22 mouse cellular contexts compared by ENCODE assay signal in the genomic region with DNA sequence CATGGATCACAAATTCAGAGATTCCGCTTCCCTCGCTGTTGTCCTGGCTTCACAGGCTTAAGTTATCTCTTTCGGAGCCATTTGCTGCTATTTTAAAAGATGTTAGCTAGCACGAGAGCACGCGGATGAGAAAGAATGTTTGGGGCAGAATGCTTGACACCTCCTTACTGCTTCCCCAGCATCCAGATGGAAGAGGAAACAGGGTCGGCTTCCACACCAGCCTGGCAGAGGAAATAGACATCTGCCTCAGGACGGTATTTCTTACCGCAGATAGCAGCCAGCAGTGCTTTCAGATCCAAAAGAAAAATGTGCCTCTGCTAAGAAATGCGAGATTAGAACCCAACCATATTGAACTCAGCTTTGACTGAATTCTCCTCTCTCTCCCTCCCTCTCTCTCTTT.
DNase-seq lines count a peak whose midpoint lies in the region; ATAC-seq lines count a peak whose summit lies in the region.
"Had no signal": no experiment of that assay in that cellular context is flagged by ENCODE, and none has a peak within 500 bp of the region (broad histone marks: within the 10 kb centered on the region; RNA-seq: fewer than 3 reads in every experiment).

No protein-coding gene starts in this region.

- H3K36me3 ChIP-seq in heart, embryonic 12.5 days: no peaks in the 10 kb centered on the region
- H3K36me3 ChIP-seq: forebrain, embryonic 10.5 days; G1E; hindbrain, embryonic 12.5 days; midbrain, embryonic 12.5 days; neural tube, embryonic 12.5 days had no signal

- H3K4me3 ChIP-seq in heart, embryonic 12.5 days: no peak overlapping the region
- H3K4me3 ChIP-seq: forebrain, embryonic 10.5 days; gastrocnemius, adult 2 months; hindbrain, embryonic 12.5 days; midbrain, embryonic 12.5 days; neural tube, embryonic 12.5 days had no signal

- 24% methylated on average over 10 of the region's 10 CpGs for WGBS in heart, embryonic 12.5 days

- intact Hi-C loops in left cerebral cortex, postnatal 25 days (cut with DNase I): loop anchor here (10.0 kb wide), 1 partner anchor 162 kb away; no protein-coding TSS in a partner anchor

- no peak overlapping the region for H3K9ac ChIP-seq in heart, embryonic 12.5 days
- H3K9ac ChIP-seq: hindbrain, embryonic 12.5 days; liver, embryonic 14.5 days; midbrain, embryonic 12.5 days; neural tube, embryonic 12.5 days had no signal

- H3K9me3 ChIP-seq in heart, embryonic 12.5 days (replicated peaks): no peaks in the 10 kb centered on the region
- H3K9me3 ChIP-seq: forebrain, embryonic 10.5 days; G1E; hindbrain, embryonic 12.5 days; midbrain, embryonic 12.5 days; neural tube, embryonic 12.5 days had no signal

- no peak for ATAC-seq in heart, embryonic 12.5 days (ENCODE audit: insufficient number of reproducible peaks, low FRiP score)
- ATAC-seq in granulocyte monocyte progenitor cell, adult 5-6 weeks (replicated peaks; ENCODE audit: poor library complexity, severe bottlenecking): no peak
- ATAC-seq: activated CD4-positive, CD25-positive, alpha-beta regulatory T cell, adult 4 months had no signal

- H3K27ac ChIP-seq in heart, embryonic 12.5 days (ENCODE audit: poor library complexity, severe bottlenecking): no peak overlapping the region
- H3K27ac ChIP-seq: forebrain, embryonic 10.5 days; gastrocnemius, adult 2 months; hindbrain, embryonic 12.5 days; liver, embryonic 14.5 days; midbrain, embryonic 12.5 days; neural tube, embryonic 12.5 days had no signal

- DNase-seq in heart, postnatal 4 days: no peak
- DNase-seq in right cerebral cortex, adult 18-20 months: peak; percentile 51
- DNase-seq in right cerebral cortex, postnatal 14 days: no peak
- peak; percentile 22 to 81 for DNase-seq in left cerebral cortex, postnatal 25 days (ENCODE audit: low spot score in 2 of 2)
- DNase-seq in telencephalon, adult 2 months (ENCODE audit: low read depth, low spot score): peak; percentile 53
- DNase-seq in heart, adult 18-20 months: no peak
- DNase-seq: adrenal gland, postnatal 10 days; cerebellum, adult 18-20 months; cerebellum, postnatal 36 days; gastrocnemius, adult 2 months; kidney, adult 8-10 months; kidney, postnatal 25 days; thymus, postnatal 14 days had no signal

- peaks cover 53% of the 10 kb centered on the region for H3K27me3 ChIP-seq in heart, embryonic 12.5 days (replicated peaks)
- H3K27me3 ChIP-seq: hindbrain, embryonic 12.5 days; neural tube, embryonic 12.5 days had no signal

- H3K4me2 ChIP-seq in heart, embryonic 12.5 days: 0 out of 2 replicates have a peak overlapping the region, but pooled peaks have one; percentile 25
- H3K4me2 ChIP-seq: hindbrain, embryonic 12.5 days; midbrain, embryonic 12.5 days; neural tube, embryonic 12.5 days had no signal

- H3K4me1 ChIP-seq in heart, embryonic 12.5 days (replicated peaks): peaks cover 5% of the 10 kb centered on the region
- H3K4me1 ChIP-seq: hindbrain, embryonic 12.5 days; midbrain, embryonic 12.5 days; neural tube, embryonic 12.5 days had no signal

Comparison
In these comparisons a context has a peak if more than half of its experiments do, and no peak if none do; other contexts are left out.
1. DNase-seq: peak in right cerebral cortex, adult 18-20 months (single experiment), left cerebral cortex, postnatal 25 days (2 of 2) and telencephalon, adult 2 months (single experiment); none in heart, postnatal 4 days (single experiment), right cerebral cortex, postnatal 14 days (single experiment) and heart, adult 18-20 months (0 of 2).